Mouse (Mus musculus) gastrocnemius, postnatal 25 days (tissue): ENCODE measurements around the gene Irf7. TPM values are rescaled to one million over a fixed set of nuclear protein-coding genes. Genes with fewer than 3 reads are reported as not detected.

Experiments
- DNase-seq: peaks from one replicate; pipeline ENCODE4 v3.0.0; 2022
- microRNA-seq, 2 experiments: library from miRNA; unstranded; fragments of <30 nt; microRNA quantifications; one replicate each; pipeline ENCODE4 v1.2.0; 2021; ENCODE audit warnings: borderline replicate concordance in 2 of 2
- total RNA-seq, 2 experiments: library from RNA; stranded (reverse); gene quantifications; 1 replicate in 1 of 2; 2 replicates in 1 of 2; pipeline ENCODE4 v1.2.3; 2021

Gene Irf7
- total RNA-seq, 2 experiments from 2014 or later, result 1.1 to 1.2 TPM

- DNase-seq, result no peak
Measured at GRCm38 (mm10) chr7:141219558-141220099, 46.7 kb downstream of the Irf7 start.

DNA sequence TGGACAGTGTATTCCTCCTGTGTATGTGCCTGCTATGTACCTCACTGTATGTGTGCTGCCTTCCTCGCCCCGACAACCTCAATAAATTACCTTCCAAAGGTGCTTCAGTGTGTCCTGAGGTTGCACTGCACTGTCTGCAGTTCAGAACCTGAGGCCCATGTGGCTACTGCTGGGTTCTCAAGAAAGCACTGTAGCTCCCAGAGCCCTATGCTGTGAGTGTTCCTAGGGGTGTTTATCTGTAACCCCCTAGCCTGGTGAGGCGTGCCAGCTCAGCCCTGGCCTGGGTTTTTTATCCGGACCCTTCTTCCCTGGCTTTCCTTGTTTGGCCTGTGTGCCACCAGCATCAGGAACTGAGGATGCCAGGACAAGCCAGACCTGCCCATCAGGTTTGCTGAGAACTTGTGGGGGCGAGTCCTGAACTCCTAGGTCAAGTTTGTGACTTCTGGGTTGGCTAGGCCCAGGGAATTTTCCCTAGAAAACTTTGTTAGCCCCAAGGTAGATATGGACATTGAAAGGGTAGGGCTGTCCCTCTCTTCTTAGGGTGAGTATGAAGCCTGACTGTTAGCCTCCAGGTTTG, 47.6 kb downstream of the Irf7 start:
- no peak for DNase-seq

GRCm38 (mm10) chr7:141218141-141218540, 48.1 kb downstream of the Irf7 start:
- no peak for DNase-seq

- DNase-seq, result no peak
Measured at GRCm38 (mm10) chr7:141217343-141218013, 48.8 kb downstream of the Irf7 start.

DNA sequence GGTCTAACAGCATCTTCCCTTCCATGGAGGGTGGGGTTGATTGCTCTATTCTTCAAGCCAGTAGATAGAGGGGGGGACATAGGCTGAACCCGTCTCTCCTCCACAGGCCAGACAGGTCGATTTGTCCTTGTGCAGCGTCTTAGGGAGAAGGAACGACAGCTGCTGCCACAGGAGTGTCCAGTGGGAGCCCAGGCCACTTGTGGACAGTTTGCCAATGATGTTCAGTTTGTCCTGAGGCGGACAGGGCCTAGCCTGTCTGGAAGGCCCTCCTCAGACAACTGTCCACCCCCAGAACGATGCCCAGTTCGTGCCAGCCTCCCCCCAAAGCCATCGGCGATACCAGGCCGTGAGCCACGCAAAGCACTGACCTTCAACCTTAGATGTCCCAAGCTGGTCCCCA, 49.4 kb downstream of the Irf7 start:
- DNase-seq, result no peak

- DNase-seq, result no peak
Measured at GRCm38 (mm10) chr7:141215880-141216733, 50.2 kb downstream of the Irf7 start.

- DNase-seq, result peak; percentile 85
Measured at GRCm38 (mm10) chr7:141215101-141215879, 51.0 kb downstream of the Irf7 start, which contains the start of gene Rassf7. Rassf7 (plus strand) TSS chr7:141215860.

DNA sequence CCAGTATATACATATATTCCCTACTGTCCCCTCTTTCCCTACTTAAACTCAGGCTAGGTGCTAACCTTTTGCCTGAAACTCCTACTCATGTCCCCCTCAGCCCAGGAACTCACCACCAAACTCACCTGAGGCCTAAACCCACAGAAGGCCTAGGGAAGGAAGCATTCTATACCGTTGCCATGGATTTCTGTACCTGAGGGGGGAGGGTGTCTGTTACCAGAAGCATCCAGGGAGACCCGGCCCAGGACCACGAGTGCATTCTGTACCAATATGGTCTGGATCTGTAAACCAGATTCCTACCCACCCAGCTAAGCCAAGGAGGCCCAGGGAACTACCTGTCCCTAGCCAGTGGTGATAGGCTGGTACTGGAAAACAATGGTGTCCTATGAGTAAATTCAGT, 52.0 kb downstream of the Irf7 start:
- DNase-seq, result no peak

- DNase-seq, result no peak
Measured at GRCm38 (mm10) chr7:141213605-141214235, 52.6 kb downstream of the Irf7 start, which contains the start of gene Lmntd2. Lmntd2 (minus strand) TSS chr7:141214080.

DNA sequence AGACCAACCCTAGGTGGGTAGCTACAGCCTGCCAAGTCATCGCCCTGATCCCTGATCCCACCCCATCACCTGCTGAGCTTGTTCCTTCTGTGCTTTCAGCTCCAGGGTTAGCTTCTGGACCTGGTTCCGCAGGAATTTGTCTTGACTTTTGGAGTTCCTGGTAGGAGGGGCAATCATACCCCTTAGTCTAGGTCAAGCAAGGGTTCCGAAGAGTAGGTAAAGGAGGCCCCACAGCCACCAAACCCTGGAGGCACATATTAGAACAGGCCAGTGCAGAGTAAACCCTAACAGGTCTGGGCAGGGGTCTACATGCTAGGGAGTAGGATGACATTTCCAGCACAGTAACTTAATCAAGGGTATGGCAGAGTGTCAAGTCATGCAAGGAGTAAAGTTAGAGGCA, 53.1 kb downstream of the Irf7 start:
- no peak for DNase-seq

Small RNA genes lying within 50 kb of the gene (microRNA-seq; reads per million reads assigned to microRNA genes)
- 16.2 to 71.5 reads per million in 2 experiments for gene Mir210

Other genes with a start within 250 kb of the Irf7 start
- gene Ifitm6, start 248.6 kb downstream of the Irf7 start, total RNA-seq, result not detected
- not detected for gene Gm17387, start 237.3 kb downstream of the Irf7 start, total RNA-seq
- gene B4galnt4, start 205.4 kb downstream of the Irf7 start, total RNA-seq, result not detected
- under 1 TPM in 1 of 2 experiments, not detected in 1; 0.29 TPM for gene Pkp3, start 188.3 kb downstream of the Irf7 start, total RNA-seq
- gene Sigirr, start 165.9 kb downstream of the Irf7 start, total RNA-seq, result 1 to 10 TPM; 1.4 to 2.4 TPM
- gene Ano9, start 148.7 kb downstream of the Irf7 start, total RNA-seq, result not detected
- gene Ptdss2, start 144.1 kb downstream of the Irf7 start, total RNA-seq, result 10 to 100 TPM; 18.7 to 25.6 TPM
- 10 to 100 TPM; 38.8 to 51.5 TPM for gene Rnh1, start 93.6 kb downstream of the Irf7 start, total RNA-seq
- gene Hras, start 72.5 kb downstream of the Irf7 start, total RNA-seq, result 100 to 1,000 TPM; 150 TPM
- gene Lrrc56, start 72.3 kb downstream of the Irf7 start, total RNA-seq, result 1 to 10 TPM; 1.4 to 2.5 TPM
- gene Lmntd2, start 52.4 kb downstream of the Irf7 start, total RNA-seq, result not detected
- gene Rassf7, start 50.6 kb downstream of the Irf7 start, total RNA-seq, result 1 to 10 TPM in 1 of 2 experiments, under 1 TPM in 1; 0.38 to 1.1 TPM
- 10 to 100 TPM; 17.3 to 21.4 TPM for gene Phrf1, start 37.7 kb downstream of the Irf7 start, total RNA-seq
- gene Cdhr5, start 10.3 kb upstream of the Irf7 start, total RNA-seq, result under 1 TPM; 0.16 to 0.28 TPM
- gene Sct, start 12.7 kb upstream of the Irf7 start, total RNA-seq, result under 1 TPM in 1 of 2 experiments, not detected in 1; 0.56 TPM
- gene Drd4, start 25.5 kb upstream of the Irf7 start, total RNA-seq, result under 1 TPM in 1 of 2 experiments, not detected in 1; 0.23 TPM
- gene Deaf1, start 61.2 kb upstream of the Irf7 start, total RNA-seq, result 10 to 100 TPM; 11.2 to 11.7 TPM
- 10 to 100 TPM; 11.0 to 11.5 TPM for gene Tmem80, start 61.3 kb upstream of the Irf7 start, total RNA-seq
- 1 to 10 TPM; 1.5 to 2.1 TPM for gene Eps8l2, start 72.4 kb upstream of the Irf7 start, total RNA-seq
- gene Taldo1, start 125.7 kb upstream of the Irf7 start, total RNA-seq, result 10 to 100 TPM; 78.9 to 91.3 TPM
- 1 to 10 TPM; 5.2 to 6.7 TPM for gene Gatd1, start 147.7 kb upstream of the Irf7 start, total RNA-seq
- gene Cend1, start 163.0 kb upstream of the Irf7 start, total RNA-seq, result under 1 TPM; 0.38 to 0.75 TPM
- gene Slc25a22, start 171.4 kb upstream of the Irf7 start, total RNA-seq, result 10 to 100 TPM; 17.1 to 32.9 TPM
- gene Pidd1, start 177.5 kb upstream of the Irf7 start, total RNA-seq, result under 1 TPM; 0.18 to 0.75 TPM
- gene Rplp2, start 180.9 kb upstream of the Irf7 start, total RNA-seq, result 100 to 1,000 TPM; 531 to 541 TPM
- 100 to 1,000 TPM; 265 to 357 TPM for gene Pnpla2, start 188.7 kb upstream of the Irf7 start, total RNA-seq
- 1 to 10 TPM; 3.9 to 7.0 TPM for gene Cracr2b, start 194.6 kb upstream of the Irf7 start, total RNA-seq
- 10 to 100 TPM; 67.7 to 87.4 TPM for gene Cd151, start 200.9 kb upstream of the Irf7 start, total RNA-seq
- gene Polr2l, start 208.7 kb upstream of the Irf7 start, total RNA-seq, result 10 to 100 TPM; 55.2 to 56.0 TPM
- gene Tspan4, start 208.8 kb upstream of the Irf7 start, total RNA-seq, result 10 to 100 TPM in 1 of 2 experiments, 1 to 10 TPM in 1; 5.6 to 16.5 TPM